Mouse (Mus musculus) midbrain, embryonic 11.5 days (tissue): ENCODE measurements around the gene Cyp2d10. TPM values are rescaled to one million over a fixed set of nuclear protein-coding genes. Genes with fewer than 3 reads are reported as not detected.
A peak's percentile ranks its signal among the peaks of the same experiment; 100 is the strongest.

Source experiments
- ATAC-seq: fragments of 200-750 bp; cut with Nextera tagmentation; 2 replicates; pipeline ENCODE4 v1.8.0; 2017; ENCODE audit warnings: moderate TSS enrichment, moderate library complexity; ENCODE audit not compliant: low FRiP score
- DNase-seq: peaks from one replicate; pipeline ENCODE4 v3.0.0; 2015; ENCODE audit warnings: low spot score; ENCODE audit errors: missing footprints
- H3K27ac ChIP-seq: fragments of 300-500 bp; sonication (generic); 2 replicates; pipeline ENCODE4 v1.5.1; 2014; ENCODE audit warnings: low read depth, low read length
- H3K27me3 ChIP-seq: fragments of 300-500 bp; sonication (generic); 2 replicates; pipeline ENCODE4 v1.6.1; 2014; ENCODE audit warnings: mild to moderate bottlenecking, low read length, moderate library complexity, mixed read lengths; ENCODE audit not compliant: control insufficient read depth, insufficient read depth
- H3K36me3 ChIP-seq: fragments of 300-500 bp; sonication (generic); 2 replicates; pipeline ENCODE4 v1.6.1; 2014; ENCODE audit warnings: mild to moderate bottlenecking, low read length, moderate library complexity, mixed read lengths; ENCODE audit not compliant: control insufficient read depth, insufficient read depth
- H3K4me1 ChIP-seq: fragments of 300-500 bp; sonication (generic); 2 replicates; pipeline ENCODE4 v1.6.1; 2014; ENCODE audit warnings: low read length; ENCODE audit not compliant: control insufficient read depth, insufficient read depth
- H3K4me2 ChIP-seq: fragments of 300-500 bp; sonication (generic); 2 replicates; pipeline ENCODE4 v1.6.1; 2014; ENCODE audit warnings: mild to moderate bottlenecking, moderate library complexity
- H3K4me3 ChIP-seq: fragments of 300-500 bp; sonication (generic); 2 replicates; pipeline ENCODE4 v1.5.1; 2014; ENCODE audit warnings: low read depth, low read length
- H3K9ac ChIP-seq: fragments of 300-500 bp; sonication (generic); 2 replicates; pipeline ENCODE4 v1.6.1; 2014; ENCODE audit warnings: low read length
- H3K9me3 ChIP-seq: fragments of 300-500 bp; sonication (generic); 2 replicates; pipeline ENCODE4 v1.6.1; 2016; ENCODE audit warnings: low read length; ENCODE audit not compliant: control insufficient read depth
- WGBS: fragments of 180-500 bp; shearing (Covaris S2); extraction: QIAGEN DNeasy Blood & Tissue Kit; methylation state at CpG from one replicate; pipeline ENCODE4 v1.1.7; 2014; 5-methylcytosine and 5-hydroxymethylcytosine counted together
- polyA plus RNA-seq: library from polyadenylated mRNA; unstranded; fragments of >200 nt; fragmentation: Nextera tagmentation; extraction: Ambion mirVana; gene quantifications from 2 replicates; pipeline ENCODE4 v1.2.1, GENCODE M21; 2014

Cyp2d10 gene
- polyA plus RNA-seq, 1 experiment from 2014 or later, result not detected

- Histone ChIP-seq H3K4me3 (no peak overlapping the region), H3K27ac (no peak overlapping the region), H3K36me3 (no peaks in the 10 kb centered on the region), H3K4me1 (no peaks in the 10 kb centered on the region), H3K4me2 (no peak overlapping the region), H3K27me3 (no peaks in the 10 kb centered on the region), H3K9me3 (no peaks in the 10 kb centered on the region; the same call in 1 of the 2 replicates), H3K9ac (no peak overlapping the region)
- ATAC-seq (no peak), DNase-seq (no peak)
- WGBS, result 91% methylated on average over 3 of the region's 3 CpGs
Measured at GRCm38 (mm10) chr15:82435011-82435410, 28.0 kb upstream of the Cyp2d10 start.

DNA sequence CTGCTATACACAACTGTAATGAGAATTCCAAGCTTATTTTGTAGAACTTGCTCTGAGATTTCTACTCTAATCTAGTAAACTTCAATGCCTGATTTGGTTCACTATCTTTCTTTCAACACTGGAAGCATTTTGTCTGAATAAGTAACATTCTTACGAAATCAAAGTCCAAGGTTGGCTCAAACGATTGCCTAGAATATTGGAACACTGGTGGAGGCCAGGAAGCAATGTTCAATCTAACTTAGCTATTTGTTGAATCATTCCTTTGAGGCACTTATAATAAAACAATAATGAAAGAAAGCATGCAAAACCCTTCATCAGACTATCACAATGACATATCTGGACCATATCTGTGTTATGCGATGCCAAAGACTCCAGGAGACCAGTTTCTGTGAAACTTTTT lies 27.5 kb upstream of the Cyp2d10 start:
- no peaks in the 10 kb centered on the region for H3K36me3 ChIP-seq
- ATAC-seq (no peak), DNase-seq (no peak)
- no peaks in the 10 kb centered on the region for H3K27me3 ChIP-seq
- H3K4me2 ChIP-seq, result no peak overlapping the region
- no peak overlapping the region for H3K9ac ChIP-seq
- no peaks in the 10 kb centered on the region for H3K4me1 ChIP-seq
- H3K27ac ChIP-seq, result no peak overlapping the region
- H3K9me3 ChIP-seq, result no peaks in the 10 kb centered on the region; the same call in 1 of the 2 replicates
- no peak overlapping the region for H3K4me3 ChIP-seq
- 94% methylated on average over 3 of the region's 3 CpGs for WGBS

DNA sequence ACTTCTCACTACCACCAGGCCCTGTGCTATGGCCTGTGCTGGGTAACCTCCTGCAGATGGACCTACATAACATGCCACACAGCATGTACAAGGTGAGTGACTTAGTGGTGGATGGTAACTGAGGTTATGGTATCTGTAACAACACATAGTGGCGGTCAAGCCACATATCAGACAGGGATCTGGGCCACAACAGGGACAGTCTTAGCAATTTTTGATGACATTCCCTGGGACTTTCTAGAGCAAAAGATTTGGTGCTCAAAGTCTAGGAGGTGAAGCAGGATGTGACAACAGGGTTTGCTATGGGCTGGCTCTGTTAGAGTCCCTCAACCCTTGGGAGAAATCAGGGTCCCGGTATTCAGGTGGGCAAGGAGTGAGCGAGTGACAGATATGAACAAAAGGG lies 26.6 kb upstream of the Cyp2d10 start:
- 94% methylated on average over 3 of the region's 3 CpGs for WGBS
- Histone ChIP-seq H3K4me1 (no peaks in the 10 kb centered on the region), H3K9me3 (no peaks in the 10 kb centered on the region; the same call in 1 of the 2 replicates), H3K27me3 (no peaks in the 10 kb centered on the region), H3K36me3 (no peaks in the 10 kb centered on the region), H3K4me3 (no peak overlapping the region), H3K27ac (no peak overlapping the region), H3K9ac (no peak overlapping the region), H3K4me2 (no peak overlapping the region)
- no peak for DNase-seq
- ATAC-seq, result no peak

- no peaks in the 10 kb centered on the region; the same call in 1 of the 2 replicates for H3K9me3 ChIP-seq
- no peak within 1 kb of the TSS for H3K27ac ChIP-seq
- H3K4me2 ChIP-seq, result no peak within 1 kb of the TSS
- H3K36me3 ChIP-seq, result no peaks in the 10 kb centered on the region
- no peak within 1 kb of the TSS for H3K4me3 ChIP-seq
- no peak within 1 kb of the TSS for H3K9ac ChIP-seq
- ATAC-seq (no peak), DNase-seq (no peak)
- H3K27me3 ChIP-seq, result no peaks in the 10 kb centered on the region
- H3K4me1 ChIP-seq, result no peaks in the 10 kb centered on the region
Measured at GRCm38 (mm10) chr15:82433137-82433536, 26.1 kb upstream of the Cyp2d10 start, which contains the start of gene Cyp2d9. TSS of gene Cyp2d9 (plus strand) at chr15:82433437.

- Histone ChIP-seq H3K4me3 (no peak overlapping the region), H3K27me3 (no peaks in the 10 kb centered on the region), H3K27ac (no peak overlapping the region), H3K4me2 (no peak overlapping the region), H3K9me3 (no peaks in the 10 kb centered on the region), H3K4me1 (no peaks in the 10 kb centered on the region), H3K36me3 (no peaks in the 10 kb centered on the region), H3K9ac (no peak overlapping the region)
- WGBS, result 84% methylated on average over 3 of the region's 3 CpGs
- DNase-seq (no peak), ATAC-seq (no peak)
Measured at GRCm38 (mm10) chr15:82423471-82423870, 16.5 kb upstream of the Cyp2d10 start.

DNA sequence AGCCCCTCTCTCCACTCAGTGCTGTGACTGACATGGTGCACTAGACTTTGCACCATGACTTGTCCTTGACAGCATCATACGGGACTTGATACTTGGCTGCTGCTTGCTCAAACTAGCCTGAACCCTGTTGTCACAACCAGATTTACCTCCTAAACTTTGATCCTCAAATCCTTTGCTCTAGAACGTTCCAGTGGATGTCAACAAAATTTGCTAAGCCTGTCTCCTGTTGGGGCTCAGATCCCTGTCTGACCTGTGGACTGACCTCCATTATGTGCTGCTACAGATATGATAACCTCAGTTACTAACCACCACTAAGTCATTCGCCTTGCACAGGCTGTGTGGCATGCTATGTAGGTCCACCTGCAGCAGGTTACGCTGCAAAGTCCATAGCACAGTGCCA lies 15.9 kb upstream of the Cyp2d10 start:
- Histone ChIP-seq H3K4me3 (no peak overlapping the region), H3K4me2 (no peak overlapping the region), H3K9ac (no peak overlapping the region), H3K4me1 (no peaks in the 10 kb centered on the region), H3K27ac (no peak overlapping the region), H3K27me3 (no peaks in the 10 kb centered on the region), H3K9me3 (no peaks in the 10 kb centered on the region), H3K36me3 (no peaks in the 10 kb centered on the region)
- WGBS, result 73% methylated on average over 4 of the region's 4 CpGs
- no peak for DNase-seq
- ATAC-seq, result no peak

- no peak overlapping the region for H3K9ac ChIP-seq
- peaks cover 3% of the 10 kb centered on the region for H3K4me1 ChIP-seq
- H3K27me3 ChIP-seq, result no peaks in the 10 kb centered on the region
- H3K4me2 ChIP-seq, result no peak overlapping the region
- DNase-seq, result no peak
- no peaks in the 10 kb centered on the region for H3K36me3 ChIP-seq
- no peak for ATAC-seq
- 73% methylated on average over 1 of the region's 1 CpGs for WGBS
- H3K4me3 ChIP-seq, result no peak overlapping the region
- H3K9me3 ChIP-seq, result no peaks in the 10 kb centered on the region
- no peak overlapping the region for H3K27ac ChIP-seq
Measured at GRCm38 (mm10) chr15:82418616-82419015, 11.6 kb upstream of the Cyp2d10 start.

GRCm38 (mm10) chr15:82416797-82417789 lies 10.1 kb upstream of the Cyp2d10 start:
- ATAC-seq (peak; percentile 83), DNase-seq (peak; percentile 86)
- no peaks in the 10 kb centered on the region for H3K27me3 ChIP-seq
- peak overlapping the region; percentile 32 for H3K4me2 ChIP-seq
- no peaks in the 10 kb centered on the region for H3K36me3 ChIP-seq
- H3K27ac ChIP-seq, result no peak overlapping the region
- no peak overlapping the region for H3K4me3 ChIP-seq
- no peaks in the 10 kb centered on the region for H3K9me3 ChIP-seq
- peaks cover 3% of the 10 kb centered on the region for H3K4me1 ChIP-seq
- WGBS, result 22% methylated on average over 16 of the region's 16 CpGs
- H3K9ac ChIP-seq, result peak overlapping the region; percentile 51

- no peaks in the 10 kb centered on the region for H3K9me3 ChIP-seq
- H3K27ac ChIP-seq, result no peak overlapping the region
- no peaks in the 10 kb centered on the region for H3K4me1 ChIP-seq
- DNase-seq (no peak), ATAC-seq (no peak)
- no peaks in the 10 kb centered on the region for H3K27me3 ChIP-seq
- 84% methylated on average over 4 of the region's 4 CpGs for WGBS
- no peak overlapping the region for H3K4me2 ChIP-seq
- H3K9ac ChIP-seq, result no peak overlapping the region
- no peak overlapping the region for H3K4me3 ChIP-seq
- no peaks in the 10 kb centered on the region for H3K36me3 ChIP-seq
Measured at GRCm38 (mm10) chr15:82407536-82407935, 541 bp upstream of the Cyp2d10 start.
